Mouse (Mus musculus) testis, adult 2 months (tissue): ENCODE data around the gene Grin2c.

Experiments used
- CTCF ChIP-seq: fragments of 200-500 bp; IDR thresholded peaks from 2 replicates; pipeline ENCODE4 v1.5.1; 2012; ENCODE audit warnings: low read depth, mild to moderate bottlenecking, inconsistent platforms, low read length, moderate library complexity; ENCODE audit not compliant: control insufficient read depth, insufficient read depth, insufficient replicate concordance
- POLR2A ChIP-seq: fragments of 200-500 bp; IDR thresholded peaks from 2 replicates; pipeline ENCODE4 v1.6.1; 2012; ENCODE audit warnings: low read depth, mild to moderate bottlenecking, inconsistent platforms, low read length, moderate library complexity; ENCODE audit not compliant: control insufficient read depth

DNA sequence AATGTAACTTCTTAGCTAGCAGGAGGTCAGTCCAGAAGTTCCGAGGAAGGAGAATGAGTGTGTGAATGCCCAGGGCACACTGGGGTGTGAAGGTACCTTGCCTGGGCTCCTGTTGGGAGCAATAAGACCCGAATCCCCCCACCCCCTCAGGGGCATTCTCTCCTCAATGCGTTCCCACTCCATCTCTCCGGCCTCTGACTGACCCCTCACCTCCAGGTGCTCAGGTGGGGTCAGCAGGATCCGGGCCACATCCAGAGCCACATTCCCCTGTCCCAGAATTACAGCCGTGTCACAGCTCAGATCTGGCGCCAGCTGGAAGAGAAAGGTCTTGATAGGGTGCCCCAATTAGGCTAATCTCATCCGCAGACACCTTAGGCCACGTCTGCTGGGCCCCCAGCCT lies 4.0 kb upstream of the Grin2c start:
- no peak for TF ChIP-seq CTCF
- TF ChIP-seq POLR2A, result no peak
